Mouse (Mus musculus) forebrain, embryonic 12.5 days (tissue): ENCODE data around the gene Acsl5. TPM values are rescaled to one million over a fixed set of nuclear protein-coding genes. Genes with fewer than 3 reads are reported as not detected.

Experiments
- ATAC-seq: fragments of 200-750 bp; cut with Nextera tagmentation; 2 replicates; pipeline ENCODE4 v1.8.0; 2017; ENCODE audit warnings: moderate TSS enrichment; ENCODE audit not compliant: low FRiP score
- H3K27ac ChIP-seq: fragments of 300-500 bp; sonication (generic); 2 replicates; pipeline ENCODE4 v1.5.1; 2016; ENCODE audit warnings: mild to moderate bottlenecking
- H3K27me3 ChIP-seq: fragments of 300-500 bp; sonication (generic); 2 replicates; pipeline ENCODE4 v1.6.1; 2016; ENCODE audit warnings: mild to moderate bottlenecking
- H3K36me3 ChIP-seq: fragments of 300-500 bp; sonication (generic); replicated peaks from 2 replicates; pipeline ENCODE4 v1.6.1; 2016; ENCODE audit warnings: mild to moderate bottlenecking
- H3K4me1 ChIP-seq: fragments of 300-500 bp; sonication (generic); 2 replicates; pipeline ENCODE4 v1.6.1; 2016
- H3K4me2 ChIP-seq: fragments of 300-500 bp; sonication (generic); 2 replicates; pipeline ENCODE4 v1.6.1; 2016; ENCODE audit warnings: mild to moderate bottlenecking, moderate library complexity
- H3K4me3 ChIP-seq: fragments of 300-500 bp; sonication (generic); replicated peaks from 2 replicates; pipeline ENCODE4 v1.5.1; 2016; ENCODE audit warnings: mild to moderate bottlenecking
- H3K9ac ChIP-seq: fragments of 300-500 bp; sonication (generic); 2 replicates; pipeline ENCODE4 v1.6.1; 2016; ENCODE audit warnings: mild to moderate bottlenecking
- H3K9me3 ChIP-seq: fragments of 300-500 bp; sonication (generic); 2 replicates; pipeline ENCODE4 v1.6.1; 2016
- WGBS: fragments of 180-500 bp; shearing (Covaris S2); methylation state at CpG from one replicate; pipeline ENCODE4 v1.1.7; 2016; 5-methylcytosine and 5-hydroxymethylcytosine counted together
- polyA plus RNA-seq: library from polyadenylated mRNA; unstranded; fragments of >200 nt; fragmentation: Nextera tagmentation; extraction: Ambion mirVana; gene quantifications from 2 replicates; pipeline ENCODE4 v1.2.1, GENCODE M21; 2016

Gene Acsl5
- 15.5 and 18.9 TPM in 2 replicates for polyA plus RNA-seq

DNA sequence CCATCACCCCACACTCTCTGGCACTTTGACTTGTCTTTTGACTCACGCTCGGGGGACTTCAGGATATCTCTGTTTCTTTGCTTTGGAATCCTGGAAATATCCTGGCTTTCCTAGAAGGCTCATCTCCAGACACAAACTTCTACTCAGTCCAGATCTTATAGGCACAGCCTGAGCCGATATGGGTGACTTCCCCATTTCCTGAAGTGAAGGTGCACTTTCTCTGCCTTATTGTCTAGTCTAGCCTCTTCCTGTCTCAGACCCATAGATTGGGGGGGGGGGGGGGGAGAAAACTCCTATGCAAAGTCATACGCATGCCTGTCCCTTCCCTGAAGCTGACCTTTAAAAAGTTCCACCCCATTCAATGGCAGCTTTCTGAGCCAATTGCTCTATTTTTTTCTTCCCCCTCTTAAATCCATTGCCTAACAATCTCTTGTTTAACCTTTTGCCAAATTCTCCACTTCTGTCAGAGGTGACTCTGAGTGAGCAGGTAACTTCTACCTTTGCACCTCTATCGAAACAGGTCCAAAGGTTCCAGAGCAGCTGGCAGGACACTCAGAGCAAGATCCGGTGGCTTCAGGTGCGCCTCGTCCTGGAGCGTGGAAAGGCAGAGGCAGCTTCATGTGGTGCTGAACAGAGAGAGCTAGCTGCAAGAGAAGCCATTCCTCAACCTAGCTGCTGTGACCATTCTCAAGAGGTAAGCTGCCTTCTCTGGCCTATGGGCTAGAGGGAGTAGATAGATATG, at the start of gene Acsl5:
Gene Acsl5 (plus strand): TSS at position 556 of the 742 bp plus-strand sequence.
- no peak within 1 kb of the TSS for H3K9ac ChIP-seq
- no peak for ATAC-seq
- H3K4me2 ChIP-seq = no peak within 1 kb of the TSS
- WGBS = 97% methylated on average over 9 of the region's 9 CpGs
- no peak within 1 kb of the TSS for H3K27ac ChIP-seq
- no peaks in the 10 kb centered on the region for H3K9me3 ChIP-seq
- H3K36me3 ChIP-seq = no peaks in the 10 kb centered on the region
- H3K27me3 ChIP-seq = 0 out of 2 replicates have a peak, but pooled peaks cover 3% of the 10 kb centered on the region
- no peak within 1 kb of the TSS for H3K4me3 ChIP-seq
- H3K4me1 ChIP-seq = peaks cover 19% of the 10 kb centered on the region

DNA sequence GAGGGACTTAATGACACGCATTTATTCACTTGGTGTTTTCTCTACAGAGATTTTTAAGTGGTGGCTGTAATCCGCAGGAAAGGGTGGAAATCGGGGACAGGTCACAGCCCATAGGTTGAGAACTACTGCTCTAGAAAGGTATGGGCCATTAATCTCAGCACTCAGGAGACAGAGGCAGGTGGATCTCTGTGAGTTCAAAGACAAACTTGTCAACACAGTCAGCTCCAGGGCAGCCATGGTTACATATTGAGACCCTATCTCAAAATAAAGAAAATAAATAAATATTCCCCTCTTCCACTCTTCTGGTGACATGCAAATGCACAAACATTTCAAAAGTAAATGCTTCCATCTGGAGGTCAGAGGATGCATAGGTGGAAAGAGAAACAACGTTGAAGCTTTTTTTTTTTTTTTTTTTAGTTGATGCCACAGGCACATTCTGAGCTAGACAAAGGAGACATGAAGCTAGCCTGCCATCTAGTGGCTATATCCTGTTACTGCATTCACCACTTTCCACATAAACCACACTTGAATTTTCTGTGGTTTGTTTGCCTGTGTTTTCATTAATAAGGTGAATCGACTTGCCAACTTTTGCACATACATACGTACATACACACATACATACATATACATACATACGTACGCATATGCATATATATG, 45.1 kb upstream of the Acsl5 start:
- Histone ChIP-seq H3K9me3 (no peaks in the 10 kb centered on the region), H3K4me3 (no peak overlapping the region), H3K4me1 (no peaks in the 10 kb centered on the region), H3K36me3 (no peaks in the 10 kb centered on the region), H3K9ac (no peak overlapping the region), H3K27me3 (0 out of 2 replicates have a peak, but pooled peaks cover 4% of the 10 kb centered on the region), H3K4me2 (no peak overlapping the region), H3K27ac (no peak overlapping the region)
- 38% methylated on average over 8 of the region's 8 CpGs for WGBS
- ATAC-seq = no peak

DNA sequence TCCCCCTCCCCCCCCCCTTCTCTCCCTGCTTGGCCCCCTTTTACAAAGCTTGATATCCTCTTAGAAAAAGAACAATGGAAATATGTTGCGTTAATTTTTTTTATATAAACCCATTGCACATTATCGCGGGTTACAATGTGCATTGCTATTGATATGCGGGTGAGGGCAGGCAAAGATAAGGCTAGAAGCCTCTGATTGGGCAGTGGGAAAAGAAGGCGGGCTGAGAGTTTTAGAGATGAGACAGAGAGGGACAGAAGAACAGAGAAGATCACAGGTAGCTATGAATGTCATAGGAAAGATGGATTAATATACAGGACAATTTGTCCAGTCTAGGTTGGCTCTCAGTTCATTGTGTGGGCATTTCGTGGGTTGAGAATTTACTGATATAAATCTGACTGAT, 44.5 kb upstream of the Acsl5 start:
- Histone ChIP-seq H3K4me2 (no peak overlapping the region), H3K36me3 (no peaks in the 10 kb centered on the region), H3K27ac (no peak overlapping the region), H3K4me3 (no peak overlapping the region), H3K9ac (no peak overlapping the region), H3K27me3 (0 out of 2 replicates have a peak, but pooled peaks cover 4% of the 10 kb centered on the region), H3K9me3 (no peaks in the 10 kb centered on the region), H3K4me1 (no peaks in the 10 kb centered on the region)
- no peak for ATAC-seq
- WGBS = 58% methylated on average over 6 of the region's 6 CpGs

DNA sequence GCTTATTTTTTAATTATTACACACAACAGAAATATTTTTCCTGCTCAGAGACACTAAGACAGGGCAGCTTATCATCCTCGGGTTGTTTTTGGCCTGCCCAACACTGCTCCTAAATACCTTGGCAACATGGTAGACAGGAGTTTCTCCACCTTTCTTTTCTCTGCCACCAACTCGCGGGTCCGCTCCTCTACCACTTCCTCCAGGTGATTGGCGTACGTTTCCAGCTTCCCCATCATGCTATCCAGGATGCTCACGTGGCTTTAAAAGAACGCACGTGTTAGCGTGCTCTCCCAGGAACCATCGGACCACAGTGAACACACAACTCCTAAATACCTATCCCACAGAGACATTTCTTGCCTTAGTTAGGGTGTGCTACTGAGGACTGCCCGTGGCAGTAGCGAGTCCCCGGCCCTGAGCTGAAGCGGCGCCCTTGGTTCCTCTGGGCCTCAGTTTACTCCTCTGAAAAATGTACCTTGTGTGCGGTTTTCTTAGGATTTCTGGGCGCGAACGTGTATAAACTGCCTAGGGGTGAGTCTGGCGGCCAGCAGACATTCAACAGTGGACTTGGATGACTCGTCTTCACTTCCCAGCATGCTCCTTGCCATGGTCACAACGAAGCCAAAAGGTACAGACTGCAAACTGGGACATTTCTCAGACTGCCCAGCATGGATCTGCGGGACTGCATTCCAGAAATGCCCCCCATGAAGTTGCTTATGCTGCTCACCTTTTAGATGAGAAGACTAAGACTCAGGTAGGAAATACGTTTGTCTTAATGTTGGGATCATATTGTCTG, 43.8 kb upstream of the Acsl5 start:
- Histone ChIP-seq H3K27ac (no peak overlapping the region), H3K36me3 (no peaks in the 10 kb centered on the region), H3K9ac (no peak overlapping the region), H3K4me1 (no peaks in the 10 kb centered on the region), H3K4me2 (no peak overlapping the region), H3K27me3 (0 out of 2 replicates have a peak, but pooled peaks cover 4% of the 10 kb centered on the region), H3K4me3 (no peak overlapping the region), H3K9me3 (no peaks in the 10 kb centered on the region)
- WGBS = 71% methylated on average over 25 of the region's 25 CpGs
- ATAC-seq = no peak

DNA sequence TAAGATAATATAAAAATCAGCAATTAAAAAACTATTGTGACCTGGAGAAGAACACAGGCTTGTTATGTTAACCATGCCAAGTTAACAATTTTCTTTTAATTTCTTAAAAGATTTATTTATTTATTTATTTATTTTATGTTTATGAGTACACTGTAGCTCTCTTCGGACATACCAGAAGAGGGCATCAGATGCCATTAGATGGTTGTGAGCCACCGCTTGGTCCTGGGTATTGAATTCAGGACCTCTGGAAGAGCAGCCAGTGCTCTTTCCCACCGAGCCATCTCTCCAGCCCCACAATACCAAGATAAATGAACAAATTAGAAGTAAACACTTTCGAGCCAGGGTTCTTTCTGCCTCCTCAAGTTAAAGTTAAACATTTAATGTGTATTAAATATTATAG, 43.1 kb upstream of the Acsl5 start:
- Histone ChIP-seq H3K4me1 (no peaks in the 10 kb centered on the region), H3K36me3 (no peaks in the 10 kb centered on the region), H3K9me3 (no peaks in the 10 kb centered on the region), H3K9ac (no peak overlapping the region), H3K4me3 (no peak overlapping the region), H3K27ac (no peak overlapping the region), H3K4me2 (no peak overlapping the region), H3K27me3 (0 out of 2 replicates have a peak, but pooled peaks cover 4% of the 10 kb centered on the region)
- WGBS = 84% methylated on average over 4 of the region's 4 CpGs
- ATAC-seq = no peak

DNA sequence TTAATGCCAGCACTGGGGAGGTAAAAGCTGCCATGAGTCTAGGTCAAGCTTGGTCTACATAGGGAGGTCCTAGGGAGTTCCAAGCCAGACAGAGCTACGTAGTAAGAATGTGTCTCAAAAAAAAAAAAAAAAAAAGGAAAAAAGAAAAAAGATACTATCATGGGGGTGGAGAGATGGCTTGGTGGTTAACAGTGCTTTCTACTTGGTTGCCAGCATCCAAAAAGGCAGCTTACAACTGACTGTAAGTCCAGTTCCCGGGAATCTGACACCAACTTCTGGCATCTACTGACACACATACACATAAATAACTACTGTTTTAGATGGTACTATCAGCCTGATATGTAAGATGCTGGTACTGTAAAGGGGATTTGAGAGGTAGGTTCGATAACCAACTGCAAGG, 42.7 kb upstream of the Acsl5 start:
- no peak for ATAC-seq
- H3K9me3 ChIP-seq = no peaks in the 10 kb centered on the region
- H3K9ac ChIP-seq = no peak overlapping the region
- H3K4me1 ChIP-seq = no peaks in the 10 kb centered on the region
- 0 out of 2 replicates have a peak, but pooled peaks cover 4% of the 10 kb centered on the region for H3K27me3 ChIP-seq
- no peaks in the 10 kb centered on the region for H3K36me3 ChIP-seq
- no peak overlapping the region for H3K4me3 ChIP-seq
- H3K27ac ChIP-seq = no peak overlapping the region
- no peak overlapping the region for H3K4me2 ChIP-seq
- 86% methylated on average over 3 of the region's 3 CpGs for WGBS

DNA sequence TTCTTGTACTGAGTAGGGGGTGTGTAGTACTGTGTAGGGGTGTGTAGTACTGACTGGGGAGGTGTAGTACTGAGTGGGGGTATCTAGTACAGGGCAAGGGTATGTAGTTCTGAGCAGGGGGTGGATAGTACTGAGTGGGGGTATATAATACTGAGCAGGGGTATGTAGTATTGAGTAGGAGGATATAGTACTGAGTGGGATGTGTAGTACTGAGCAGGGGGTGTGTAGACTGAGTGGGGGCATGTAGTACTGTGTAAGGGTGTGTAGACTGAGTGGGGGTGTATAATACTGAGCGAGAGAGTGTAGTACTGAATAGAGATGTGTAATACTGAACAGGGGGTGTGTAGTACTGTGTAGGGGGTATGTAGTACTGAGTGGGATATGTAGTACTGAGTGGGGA, 40.0 kb upstream of the Acsl5 start:
- WGBS = 93% methylated on average over 1 of the region's 1 CpGs
- 0 out of 2 replicates have a peak, but pooled peaks cover 4% of the 10 kb centered on the region for H3K27me3 ChIP-seq
- no peak overlapping the region for H3K27ac ChIP-seq
- no peak overlapping the region for H3K4me3 ChIP-seq
- no peaks in the 10 kb centered on the region for H3K4me1 ChIP-seq
- no peaks in the 10 kb centered on the region for H3K9me3 ChIP-seq
- H3K4me2 ChIP-seq = no peak overlapping the region
- ATAC-seq = no peak
- no peak overlapping the region for H3K9ac ChIP-seq
- H3K36me3 ChIP-seq = no peaks in the 10 kb centered on the region

DNA sequence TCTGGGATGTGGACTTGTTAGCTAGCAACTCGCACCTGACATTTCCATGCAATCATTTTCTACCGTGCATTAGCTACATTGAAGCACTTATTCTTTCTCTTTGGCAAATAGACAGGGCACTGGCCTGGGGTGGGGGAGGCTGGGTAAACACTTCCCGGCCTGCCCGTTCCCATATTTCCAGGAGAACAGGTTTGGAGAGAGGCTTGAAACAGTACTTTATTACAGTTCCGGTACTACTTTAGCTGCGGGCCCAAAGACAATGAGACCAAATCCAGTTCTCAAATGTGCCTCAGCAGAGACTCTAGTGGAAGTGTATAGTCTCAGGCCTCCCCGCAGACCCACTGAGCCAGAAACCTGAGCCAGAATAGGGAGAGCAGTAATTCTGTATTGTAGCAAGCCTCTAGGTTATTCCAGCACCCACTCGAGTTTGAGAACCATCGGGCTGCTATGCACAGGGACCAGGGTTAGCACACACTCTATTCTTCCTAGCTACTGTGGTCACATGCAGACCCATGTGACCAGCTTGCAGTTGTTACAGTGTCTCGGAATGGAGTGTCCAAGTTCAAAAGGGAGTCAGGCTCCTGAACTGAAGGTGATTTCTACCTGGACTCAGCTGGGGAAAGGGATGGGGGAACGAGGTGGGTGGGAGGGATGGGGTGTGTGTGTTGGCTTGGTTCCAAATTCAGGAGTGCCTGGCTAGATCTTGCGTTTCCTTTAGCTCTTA, 38.0 kb upstream of the Acsl5 start:
- Histone ChIP-seq H3K4me1 (peaks cover 7% of the 10 kb centered on the region), H3K27ac (no peak overlapping the region), H3K4me3 (no peak overlapping the region), H3K27me3 (no peaks in the 10 kb centered on the region), H3K9me3 (no peaks in the 10 kb centered on the region), H3K36me3 (no peaks in the 10 kb centered on the region), H3K4me2 (no peak overlapping the region), H3K9ac (no peak overlapping the region)
- no peak for ATAC-seq
- 89% methylated on average over 12 of the region's 12 CpGs for WGBS

DNA sequence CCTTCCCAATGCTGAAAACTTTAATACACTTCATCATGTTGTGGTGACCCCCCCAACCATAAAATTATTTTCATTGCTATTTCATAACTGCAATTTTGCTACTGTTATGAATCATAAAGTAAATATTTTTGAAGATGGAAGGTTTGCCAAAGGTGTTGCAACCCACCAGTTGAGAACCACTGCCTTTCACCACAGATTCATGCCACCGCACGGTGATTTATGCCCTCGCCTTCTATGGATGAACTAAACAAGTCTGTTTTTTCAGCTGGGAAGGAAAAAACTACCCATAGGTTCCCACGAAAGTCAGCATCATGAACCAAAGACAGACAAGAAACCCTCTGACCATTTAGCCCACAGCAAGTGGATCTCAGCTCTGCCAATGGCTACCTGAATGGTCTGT, 34.9 kb upstream of the Acsl5 start:
- no peak for ATAC-seq
- Histone ChIP-seq H3K36me3 (no peaks in the 10 kb centered on the region), H3K9ac (no peak overlapping the region), H3K27ac (no peak overlapping the region), H3K4me2 (no peak overlapping the region), H3K9me3 (no peaks in the 10 kb centered on the region), H3K27me3 (no peaks in the 10 kb centered on the region), H3K4me3 (no peak overlapping the region), H3K4me1 (peaks cover 11% of the 10 kb centered on the region)
- WGBS = 93% methylated on average over 4 of the region's 4 CpGs

DNA sequence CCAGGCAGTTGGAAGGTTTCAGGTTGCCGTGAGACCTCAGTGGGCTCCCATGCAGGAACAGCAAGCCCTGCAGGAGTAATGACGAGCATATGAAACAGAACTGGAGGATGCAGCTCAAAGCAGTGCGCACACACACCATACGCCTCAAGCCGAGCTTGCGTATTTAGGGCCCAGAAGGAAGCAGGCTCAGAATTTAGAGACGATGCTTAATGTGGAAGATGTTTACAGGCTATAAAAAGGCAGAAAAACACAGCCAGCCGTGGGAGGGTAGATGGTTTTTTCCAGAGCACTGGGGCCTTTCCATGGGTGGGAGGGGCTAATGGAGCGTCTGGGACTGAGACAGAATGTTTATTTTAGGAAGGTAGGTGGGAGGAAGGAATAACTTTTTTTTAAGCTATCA, 34.4 kb upstream of the Acsl5 start:
- WGBS = 90% methylated on average over 9 of the region's 9 CpGs
- peaks cover 11% of the 10 kb centered on the region for H3K4me1 ChIP-seq
- H3K4me2 ChIP-seq = no peak overlapping the region
- H3K36me3 ChIP-seq = no peaks in the 10 kb centered on the region
- H3K4me3 ChIP-seq = no peak overlapping the region
- no peaks in the 10 kb centered on the region for H3K27me3 ChIP-seq
- H3K9me3 ChIP-seq = no peaks in the 10 kb centered on the region
- H3K27ac ChIP-seq = no peak overlapping the region
- no peak for ATAC-seq
- H3K9ac ChIP-seq = no peak overlapping the region

DNA sequence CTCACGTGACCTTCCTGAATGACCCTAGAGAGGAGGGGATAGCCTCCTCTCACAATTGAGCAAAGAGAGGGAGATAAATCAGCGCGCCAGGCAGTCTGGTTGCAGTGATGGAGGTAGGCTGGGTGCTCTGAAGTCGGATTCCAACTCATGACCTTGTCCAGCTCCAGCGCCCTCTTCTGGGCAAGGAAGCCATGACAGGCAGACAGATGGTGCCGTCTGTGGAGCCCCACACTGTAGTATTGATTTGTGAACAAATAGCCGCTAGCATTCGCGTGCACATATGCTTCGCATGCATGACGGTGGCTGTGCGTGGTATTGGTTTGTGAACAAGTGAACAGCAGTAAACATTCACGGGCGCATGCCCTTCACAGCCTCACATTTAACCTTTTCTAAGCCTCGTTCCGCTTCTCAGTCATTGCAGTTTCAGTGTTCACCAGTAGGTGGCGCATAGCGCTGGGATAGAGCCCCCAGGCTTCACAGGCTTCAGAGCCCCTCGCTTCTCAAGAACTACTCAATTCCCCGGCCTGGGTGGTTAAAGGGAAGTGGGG, 33.5 kb upstream of the Acsl5 start:
- H3K9ac ChIP-seq = peak overlapping the region; percentile 44
- peak; percentile 77 for ATAC-seq
- peak overlapping the region; percentile 64 for H3K4me2 ChIP-seq
- no peaks in the 10 kb centered on the region for H3K36me3 ChIP-seq
- no peak overlapping the region for H3K27ac ChIP-seq
- H3K27me3 ChIP-seq = no peaks in the 10 kb centered on the region
- H3K9me3 ChIP-seq = no peaks in the 10 kb centered on the region
- H3K4me3 ChIP-seq = peak overlapping the region; percentile 40
- 2% methylated on average over 20 of the region's 20 CpGs for WGBS
- H3K4me1 ChIP-seq = peaks cover 11% of the 10 kb centered on the region
